Mouse (Mus musculus): Measurements from ENCODE around the gene Hist1h4h.

- TF ChIP-seq CTCF (IDR thresholded peaks at IDR 0.05; ENCODE audit: low read depth) (no peak), EP300 (IDR thresholded peaks at IDR 0.05; ENCODE audit: low read depth) (no peak)
Observed at GRCm38 (mm10) chr13:23499943-23500342, 30.9 kb upstream of the Hist1h4h start.
